Mouse (Mus musculus) midbrain, embryonic 10.5 days (tissue): ENCODE measurements around the gene Prkar2a. TPM values are rescaled to one million over a fixed set of nuclear protein-coding genes. Genes with fewer than 3 reads are reported as not detected.
A peak's percentile ranks its signal among the peaks of the same experiment; 100 is the strongest.

Experiments used
- DNase-seq: peaks from one replicate; pipeline ENCODE4 v3.0.0-alpha.2; 2017; ENCODE audit warnings: low spot score
- H3K27ac ChIP-seq: fragments of 300-500 bp; sonication (generic); replicated peaks from 2 replicates; pipeline ENCODE4 v1.5.1; 2016; ENCODE audit warnings: mild to moderate bottlenecking
- H3K27me3 ChIP-seq: fragments of 300-500 bp; sonication (generic); 2 replicates; pipeline ENCODE4 v1.6.1; 2016; ENCODE audit warnings: low read depth, mild to moderate bottlenecking; ENCODE audit not compliant: poor library complexity, severe bottlenecking
- H3K36me3 ChIP-seq: fragments of 300-500 bp; sonication (generic); 2 replicates; pipeline ENCODE4 v1.6.1; 2016; ENCODE audit warnings: mild to moderate bottlenecking, moderate library complexity
- H3K4me1 ChIP-seq: fragments of 300-500 bp; sonication (generic); 2 replicates; pipeline ENCODE4 v1.6.1; 2016
- H3K4me3 ChIP-seq: fragments of 300-500 bp; sonication (generic); 2 replicates; pipeline ENCODE4 v1.5.1; 2016; ENCODE audit warnings: mild to moderate bottlenecking, moderate library complexity
- H3K9me3 ChIP-seq: fragments of 300-500 bp; sonication (generic); replicated peaks from 2 replicates; pipeline ENCODE4 v1.6.1; 2016; ENCODE audit warnings: mild to moderate bottlenecking
- WGBS: fragments of 180-500 bp; shearing (Covaris S2); methylation state at CpG from one replicate; pipeline ENCODE4 v1.1.7; 2016; 5-methylcytosine and 5-hydroxymethylcytosine counted together
- polyA plus RNA-seq: library from polyadenylated mRNA; unstranded; fragments of >200 nt; fragmentation: Nextera tagmentation; extraction: Ambion mirVana; gene quantifications from 2 replicates; pipeline ENCODE4 v1.2.1, GENCODE M21; 2016

Gene Prkar2a
- polyA plus RNA-seq, 1 experiment from 2014 or later: 34.6 TPM

DNA sequence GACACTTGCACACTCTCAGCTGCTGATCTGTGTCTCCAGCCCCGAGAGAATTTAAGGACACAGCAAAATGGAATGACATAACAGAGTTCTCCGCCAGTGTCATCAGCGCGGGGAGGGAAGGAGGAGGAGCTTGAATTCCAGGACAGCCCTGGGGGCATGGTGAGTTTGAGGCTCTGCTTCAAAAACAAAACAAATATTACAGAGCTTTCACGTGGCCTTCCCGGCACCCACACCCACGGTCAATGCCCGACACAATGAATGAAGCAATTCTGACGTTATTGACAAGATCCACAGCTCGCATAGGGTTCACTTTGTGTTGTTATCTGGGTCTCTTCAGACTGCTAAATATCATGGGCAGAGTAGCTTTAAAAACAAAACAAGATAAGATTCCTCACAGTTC, 75.9 kb downstream of the Prkar2a start:
- H3K4me3 ChIP-seq: no peak overlapping the region

GRCm38 (mm10) chr9:108776614-108777013, 87.5 kb downstream of the Prkar2a start:
- 95% methylated on average over 4 of the region's 4 CpGs for WGBS

More for the DNA sequence above, 75.9 kb downstream of the Prkar2a start:
- Histone ChIP-seq H3K4me1 (no peaks in the 10 kb centered on the region), H3K27me3 (no peaks in the 10 kb centered on the region), H3K9me3 (no peaks in the 10 kb centered on the region), H3K27ac (no peak overlapping the region), H3K36me3 (no peaks in the 10 kb centered on the region)
- WGBS: 79% methylated on average over 10 of the region's 10 CpGs
- no peak for DNase-seq

GRCm38 (mm10) chr9:108777276-108777675, 88.2 kb downstream of the Prkar2a start:
- 84% methylated on average over 4 of the region's 4 CpGs for WGBS
- H3K9me3 ChIP-seq: peaks cover 8% of the 10 kb centered on the region
- peaks cover 44% of the 10 kb centered on the region for H3K4me1 ChIP-seq
- no peak overlapping the region for H3K4me3 ChIP-seq
- H3K27ac ChIP-seq: no peak overlapping the region
- no peaks in the 10 kb centered on the region for H3K27me3 ChIP-seq
- no peaks in the 10 kb centered on the region for H3K36me3 ChIP-seq
- no peak for DNase-seq

More at GRCm38 (mm10) chr9:108776614-108777013, 87.5 kb downstream of the Prkar2a start:
- DNase-seq: no peak
- H3K4me3 ChIP-seq: no peak overlapping the region
- H3K27me3 ChIP-seq: no peaks in the 10 kb centered on the region
- no peak overlapping the region for H3K27ac ChIP-seq
- H3K9me3 ChIP-seq: peaks cover 8% of the 10 kb centered on the region
- no peaks in the 10 kb centered on the region for H3K36me3 ChIP-seq
- peaks cover 38% of the 10 kb centered on the region for H3K4me1 ChIP-seq

- H3K36me3 ChIP-seq: peaks cover 1% of the 10 kb centered on the region; the same call in 1 of the 2 replicates
- 81% methylated on average over 5 of the region's 5 CpGs for WGBS
These were observed 91.8 kb downstream of the Prkar2a start for GRCm38 (mm10) chr9:108780959-108781358.

DNA sequence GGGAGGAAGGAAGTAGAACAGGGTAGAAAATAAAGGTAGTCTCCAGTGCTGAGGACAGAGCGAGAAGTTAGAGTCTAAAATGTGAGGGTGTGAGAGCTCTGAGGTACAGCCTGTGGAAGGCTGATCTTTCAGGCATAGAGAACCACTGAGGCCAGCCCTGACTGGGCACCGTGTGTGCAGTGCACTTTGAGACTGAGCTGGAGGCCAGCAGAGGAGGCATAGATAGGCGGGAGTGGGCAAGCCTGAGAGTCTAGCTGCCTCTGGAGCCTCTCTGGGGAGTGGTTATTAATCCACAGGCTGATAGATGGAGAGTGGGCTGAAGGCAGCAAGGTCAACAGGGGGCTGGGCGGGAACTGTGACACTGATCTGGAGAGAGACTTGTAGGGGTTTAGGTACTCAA, 92.8 kb downstream of the Prkar2a start:
- Histone ChIP-seq H3K27me3 (no peaks in the 10 kb centered on the region), H3K4me1 (peaks cover 57% of the 10 kb centered on the region), H3K4me3 (no peak overlapping the region), H3K36me3 (peaks cover 11% of the 10 kb centered on the region), H3K27ac (peak overlapping the region; percentile 98; the same call in 1 of the 2 replicates), H3K9me3 (no peaks in the 10 kb centered on the region)
- no peak for DNase-seq
- WGBS: 74% methylated on average over 4 of the region's 4 CpGs

More at GRCm38 (mm10) chr9:108780959-108781358, 91.8 kb downstream of the Prkar2a start:
- no peak overlapping the region for H3K4me3 ChIP-seq
- H3K9me3 ChIP-seq: no peaks in the 10 kb centered on the region
- no peaks in the 10 kb centered on the region for H3K27me3 ChIP-seq
- no peak for DNase-seq
- H3K4me1 ChIP-seq: peaks cover 56% of the 10 kb centered on the region
- H3K27ac ChIP-seq: no peak overlapping the region

DNA sequence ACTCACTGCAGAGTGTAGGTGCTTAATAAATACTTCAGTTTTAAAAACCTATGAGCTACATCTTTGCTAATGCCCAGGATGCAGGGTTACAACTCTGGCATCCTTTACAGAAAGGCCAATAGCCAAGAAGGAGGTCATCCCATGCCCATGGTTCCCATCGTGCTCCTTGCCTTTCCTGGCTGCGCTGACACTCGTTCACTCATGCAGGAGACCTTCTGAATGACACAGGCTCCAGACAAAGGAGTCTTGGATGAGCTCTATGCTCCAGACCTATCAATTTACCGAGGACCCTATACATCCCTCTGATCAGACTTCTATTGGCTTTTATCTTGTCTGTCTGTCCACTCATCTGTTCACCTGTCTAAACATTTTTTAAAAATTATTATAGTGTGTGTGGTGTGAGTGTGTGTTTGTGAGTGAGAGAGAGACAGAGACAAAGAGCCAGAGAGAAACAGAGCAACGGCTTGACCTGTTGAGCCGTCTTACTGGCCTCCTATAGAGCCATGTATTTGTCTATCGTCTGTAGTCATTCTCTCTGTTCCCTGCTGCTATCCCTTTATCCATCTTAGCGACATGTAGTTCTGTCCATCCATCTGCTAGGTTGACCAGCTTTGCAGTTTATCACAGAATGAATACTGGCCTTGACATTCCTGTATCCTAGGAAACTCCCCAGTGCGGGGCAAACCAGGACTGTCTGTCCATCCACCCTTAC, 93.9 kb downstream of the Prkar2a start:
- no peak for DNase-seq
- Histone ChIP-seq H3K27me3 (no peaks in the 10 kb centered on the region), H3K4me3 (peak overlapping the region; percentile 90), H3K4me1 (peaks cover 64% of the 10 kb centered on the region), H3K27ac (peak overlapping the region; percentile 98), H3K36me3 (peaks cover 19% of the 10 kb centered on the region), H3K9me3 (no peaks in the 10 kb centered on the region)
- 18% methylated on average over 9 of the region's 9 CpGs for WGBS

GRCm38 (mm10) chr9:108783548-108784463, 94.7 kb downstream of the Prkar2a start, which contains the start of gene Ip6k2:
Gene Ip6k2, plus strand, starts transcription at chr9:108783796.
- Histone ChIP-seq H3K27ac (peak within 1 kb of the TSS; percentile 98), H3K9me3 (no peaks in the 10 kb centered on the region), H3K27me3 (no peaks in the 10 kb centered on the region), H3K4me3 (peak within 1 kb of the TSS; percentile 90), H3K4me1 (peaks cover 72% of the 10 kb centered on the region), H3K36me3 (peaks cover 27% of the 10 kb centered on the region)
- under 1% methylated on average over 56 of the region's 56 CpGs for WGBS
- peak; percentile 99 for DNase-seq

DNA sequence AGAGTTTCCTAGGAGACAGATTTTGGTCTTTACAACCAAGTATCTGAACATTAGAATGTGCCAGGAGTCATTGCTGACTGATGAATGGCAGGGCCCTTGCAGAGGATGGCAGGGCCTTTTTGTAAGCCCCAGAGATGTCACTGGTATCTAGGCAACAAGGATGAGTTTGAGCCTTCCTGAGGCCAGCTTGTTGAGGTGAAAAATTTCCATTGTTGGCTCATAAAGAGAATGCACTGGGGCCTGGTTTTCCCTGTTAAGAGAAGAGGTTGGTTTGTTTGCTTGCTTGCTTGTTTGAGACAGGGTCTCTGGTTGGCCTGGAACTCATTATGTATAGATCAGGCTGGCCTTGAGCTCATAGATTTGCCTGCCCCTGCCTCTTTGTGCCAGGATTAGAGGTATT, 96.3 kb downstream of the Prkar2a start:
- DNase-seq: peak; percentile 58
- Histone ChIP-seq H3K36me3 (peaks cover 28% of the 10 kb centered on the region), H3K4me3 (peak overlapping the region; percentile 90), H3K27me3 (no peaks in the 10 kb centered on the region), H3K4me1 (peaks cover 87% of the 10 kb centered on the region), H3K27ac (peak overlapping the region; percentile 98), H3K9me3 (no peaks in the 10 kb centered on the region)

DNA sequence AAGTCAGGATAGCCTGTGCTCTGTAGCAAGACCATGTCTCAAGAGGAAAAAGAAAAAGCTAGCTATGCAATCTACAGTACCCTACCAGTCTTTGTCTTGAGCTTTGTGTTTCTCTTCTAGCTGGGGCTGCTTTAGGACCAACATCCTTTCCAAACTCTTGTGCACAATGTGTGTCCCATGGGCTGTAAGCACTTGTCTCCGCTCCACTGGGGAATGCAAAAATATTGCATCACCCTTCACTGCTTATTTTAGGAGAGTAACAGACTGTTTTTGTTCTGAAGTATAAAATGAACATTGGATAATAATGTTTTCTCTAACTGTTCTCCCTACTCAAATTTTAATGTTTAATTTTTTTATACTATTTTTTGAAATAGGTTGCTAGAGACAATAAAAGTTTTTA, 97.4 kb downstream of the Prkar2a start:
- Histone ChIP-seq H3K4me3 (peak overlapping the region; percentile 90), H3K27ac (no peak overlapping the region), H3K27me3 (no peaks in the 10 kb centered on the region), H3K9me3 (no peaks in the 10 kb centered on the region), H3K36me3 (peaks cover 28% of the 10 kb centered on the region), H3K4me1 (peaks cover 84% of the 10 kb centered on the region)
- DNase-seq: no peak
- WGBS: 94% methylated on average over 1 of the region's 1 CpGs

GRCm38 (mm10) chr9:108787080-108787479, 98.0 kb downstream of the Prkar2a start:
- WGBS: 98% methylated on average over 2 of the region's 2 CpGs
- H3K36me3 ChIP-seq: peaks cover 28% of the 10 kb centered on the region
- H3K27me3 ChIP-seq: no peaks in the 10 kb centered on the region
- no peaks in the 10 kb centered on the region for H3K9me3 ChIP-seq
- peaks cover 79% of the 10 kb centered on the region for H3K4me1 ChIP-seq
- no peak overlapping the region for H3K4me3 ChIP-seq
- DNase-seq: no peak
- H3K27ac ChIP-seq: no peak overlapping the region

DNA sequence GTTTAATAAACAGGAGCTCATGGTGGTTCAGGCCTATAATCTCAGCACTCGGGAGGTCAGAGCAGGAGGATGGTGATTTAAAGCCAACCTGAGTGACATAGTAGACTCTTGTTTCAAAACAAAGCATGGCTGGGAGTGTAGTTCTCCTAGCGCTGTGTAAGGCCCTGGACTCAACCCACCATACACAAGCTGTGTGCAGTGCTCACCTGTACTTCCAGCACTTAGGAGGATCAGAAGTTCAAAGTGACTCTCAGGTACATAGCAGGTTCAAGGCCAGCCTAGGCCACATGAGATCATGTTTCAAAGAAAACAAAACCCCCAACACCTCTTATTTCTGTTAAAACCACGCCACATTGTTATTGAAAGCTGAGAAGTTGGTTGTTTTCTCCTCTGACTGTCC, 99.6 kb downstream of the Prkar2a start:
- WGBS: 87% methylated on average over 3 of the region's 3 CpGs
- Histone ChIP-seq H3K36me3 (peaks cover 31% of the 10 kb centered on the region), H3K27me3 (no peaks in the 10 kb centered on the region), H3K9me3 (no peaks in the 10 kb centered on the region), H3K4me1 (peaks cover 74% of the 10 kb centered on the region), H3K4me3 (no peak overlapping the region), H3K27ac (no peak overlapping the region)
- no peak for DNase-seq

DNA sequence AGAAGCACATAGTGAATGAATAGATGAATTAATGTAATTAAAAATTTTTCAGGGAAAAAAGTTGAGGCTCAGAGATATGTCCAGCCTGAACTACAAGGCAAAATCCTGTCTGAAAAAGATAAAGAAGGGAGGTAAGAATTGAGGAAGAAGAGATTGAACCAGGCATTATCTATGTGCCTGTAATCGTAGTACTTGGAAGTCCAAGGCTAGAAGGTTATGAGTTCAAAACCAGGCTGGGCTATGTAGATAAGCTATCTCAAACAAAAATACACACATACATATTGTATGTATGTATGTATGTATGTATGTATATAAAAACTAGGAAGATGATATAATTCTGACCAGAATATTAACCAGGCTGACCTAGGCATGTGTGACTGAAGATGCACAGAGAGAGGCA, 103.2 kb downstream of the Prkar2a start:
- Histone ChIP-seq H3K4me1 (peaks cover 76% of the 10 kb centered on the region), H3K36me3 (peaks cover 39% of the 10 kb centered on the region), H3K9me3 (no peaks in the 10 kb centered on the region), H3K4me3 (no peak overlapping the region), H3K27me3 (no peaks in the 10 kb centered on the region), H3K27ac (no peak overlapping the region)
- DNase-seq: no peak
- 87% methylated on average over 1 of the region's 1 CpGs for WGBS

- Histone ChIP-seq H3K4me3 (no peak overlapping the region), H3K27me3 (no peaks in the 10 kb centered on the region), H3K9me3 (no peaks in the 10 kb centered on the region), H3K27ac (no peak overlapping the region), H3K4me1 (peaks cover 71% of the 10 kb centered on the region), H3K36me3 (peaks cover 41% of the 10 kb centered on the region)
- WGBS: 62% methylated on average over 3 of the region's 3 CpGs
- DNase-seq: no peak
These were observed 103.6 kb downstream of the Prkar2a start for GRCm38 (mm10) chr9:108792730-108793129.
